Mouse (Mus musculus): ENCODE measurements at regions not wholly inside any gene's neighbourhood (a gene's known extent, or its start where the extent isn't known, plus 50 kb on each side); places are given as distances from the start of the nearest gene placed in this dataset.

GRCm38 (mm10) chr3:131921161-131921560 lies 163.9 kb upstream of the Dkk2 start:
- DNase-seq (ENCODE audit: low read depth, low spot score): no peak
- no peaks in the 10 kb centered on the region for H3K27me3 ChIP-seq (ENCODE audit: control insufficient read depth, insufficient read depth, low read length, poor library complexity, severe bottlenecking)
- no peaks in the 10 kb centered on the region for H3K36me3 ChIP-seq (ENCODE audit: control insufficient read depth, insufficient read depth, low read length, poor library complexity, severe bottlenecking)

- no peaks in the 10 kb centered on the region for H3K27me3 ChIP-seq (ENCODE audit: control insufficient read depth, insufficient read depth, low read length, poor library complexity, severe bottlenecking)
- H3K36me3 ChIP-seq (ENCODE audit: control insufficient read depth, insufficient read depth, low read length, poor library complexity, severe bottlenecking): no peaks in the 10 kb centered on the region
Measured at GRCm38 (mm10) chr3:131922733-131923132, 162.4 kb upstream of the Dkk2 start.

GRCm38 (mm10) chr3:131940896-131941295 lies 144.2 kb upstream of the Dkk2 start:
- DNase-seq (ENCODE audit: low read depth, low spot score): no peak
- H3K27me3 ChIP-seq (ENCODE audit: control insufficient read depth, insufficient read depth, low read length, poor library complexity, severe bottlenecking): no peaks in the 10 kb centered on the region
- no peaks in the 10 kb centered on the region for H3K36me3 ChIP-seq (ENCODE audit: control insufficient read depth, insufficient read depth, low read length, poor library complexity, severe bottlenecking)

More at GRCm38 (mm10) chr3:131922733-131923132, 162.4 kb upstream of the Dkk2 start:
- no peak for DNase-seq (ENCODE audit: low read depth, low spot score)

- Histone ChIP-seq H3K27me3 (ENCODE audit: control insufficient read depth, insufficient read depth, low read length, poor library complexity, severe bottlenecking) (no peaks in the 10 kb centered on the region), H3K36me3 (ENCODE audit: control insufficient read depth, insufficient read depth, low read length, poor library complexity, severe bottlenecking) (no peaks in the 10 kb centered on the region)
- DNase-seq (ENCODE audit: low read depth, low spot score): no peak
Measured at GRCm38 (mm10) chr3:131941961-131942753, 142.9 kb upstream of the Dkk2 start.

GRCm38 (mm10) chr3:131943436-131943835 lies 141.7 kb upstream of the Dkk2 start:
- Histone ChIP-seq H3K27me3 (ENCODE audit: control insufficient read depth, insufficient read depth, low read length, poor library complexity, severe bottlenecking) (no peaks in the 10 kb centered on the region), H3K36me3 (ENCODE audit: control insufficient read depth, insufficient read depth, low read length, poor library complexity, severe bottlenecking) (no peaks in the 10 kb centered on the region)
- no peak for DNase-seq (ENCODE audit: low read depth, low spot score)

- no peak for DNase-seq (ENCODE audit: low read depth, low spot score)
- no peaks in the 10 kb centered on the region for H3K27me3 ChIP-seq (ENCODE audit: control insufficient read depth, insufficient read depth, low read length, poor library complexity, severe bottlenecking)
- no peaks in the 10 kb centered on the region for H3K36me3 ChIP-seq (ENCODE audit: control insufficient read depth, insufficient read depth, low read length, poor library complexity, severe bottlenecking)
Measured at GRCm38 (mm10) chr3:131955771-131956170, 129.3 kb upstream of the Dkk2 start.

- no peaks in the 10 kb centered on the region for H3K27me3 ChIP-seq (ENCODE audit: control insufficient read depth, insufficient read depth, low read length, poor library complexity, severe bottlenecking)
- no peak for DNase-seq (ENCODE audit: low read depth, low spot score)
- H3K36me3 ChIP-seq (ENCODE audit: control insufficient read depth, insufficient read depth, low read length, poor library complexity, severe bottlenecking): no peaks in the 10 kb centered on the region
Measured at GRCm38 (mm10) chr3:131960636-131961035, 124.5 kb upstream of the Dkk2 start.

- no peak for DNase-seq (ENCODE audit: low read depth, low spot score)
- no peaks in the 10 kb centered on the region for H3K27me3 ChIP-seq (ENCODE audit: control insufficient read depth, insufficient read depth, low read length, poor library complexity, severe bottlenecking)
- no peaks in the 10 kb centered on the region for H3K36me3 ChIP-seq (ENCODE audit: control insufficient read depth, insufficient read depth, low read length, poor library complexity, severe bottlenecking)
Measured at GRCm38 (mm10) chr3:131961571-131961970, 123.5 kb upstream of the Dkk2 start.

GRCm38 (mm10) chr3:131962870-131963269 lies 122.2 kb upstream of the Dkk2 start:
- Histone ChIP-seq H3K36me3 (ENCODE audit: control insufficient read depth, insufficient read depth, low read length, poor library complexity, severe bottlenecking) (no peaks in the 10 kb centered on the region), H3K27me3 (ENCODE audit: control insufficient read depth, insufficient read depth, low read length, poor library complexity, severe bottlenecking) (no peaks in the 10 kb centered on the region)
- DNase-seq (ENCODE audit: low read depth, low spot score): no peak

- H3K27me3 ChIP-seq (ENCODE audit: control insufficient read depth, insufficient read depth, low read length, poor library complexity, severe bottlenecking): no peaks in the 10 kb centered on the region
Measured at GRCm38 (mm10) chr3:131964952-131965351, 120.1 kb upstream of the Dkk2 start.

GRCm38 (mm10) chr3:131965456-131966160 lies 119.5 kb upstream of the Dkk2 start:
- H3K27me3 ChIP-seq (ENCODE audit: control insufficient read depth, insufficient read depth, low read length, poor library complexity, severe bottlenecking): no peaks in the 10 kb centered on the region
- no peak for DNase-seq (ENCODE audit: low read depth, low spot score)
- no peaks in the 10 kb centered on the region for H3K36me3 ChIP-seq (ENCODE audit: control insufficient read depth, insufficient read depth, low read length, poor library complexity, severe bottlenecking)

More at GRCm38 (mm10) chr3:131964952-131965351, 120.1 kb upstream of the Dkk2 start:
- no peak for DNase-seq (ENCODE audit: low read depth, low spot score)
- no peaks in the 10 kb centered on the region for H3K36me3 ChIP-seq (ENCODE audit: control insufficient read depth, insufficient read depth, low read length, poor library complexity, severe bottlenecking)

- DNase-seq (ENCODE audit: low read depth, low spot score): no peak
- Histone ChIP-seq H3K27me3 (ENCODE audit: control insufficient read depth, insufficient read depth, low read length, poor library complexity, severe bottlenecking) (no peaks in the 10 kb centered on the region), H3K36me3 (ENCODE audit: control insufficient read depth, insufficient read depth, low read length, poor library complexity, severe bottlenecking) (no peaks in the 10 kb centered on the region)
Measured at GRCm38 (mm10) chr3:131967288-131967687, 117.8 kb upstream of the Dkk2 start.

GRCm38 (mm10) chr3:131970827-131971226 lies 114.3 kb upstream of the Dkk2 start:
- H3K36me3 ChIP-seq (ENCODE audit: control insufficient read depth, insufficient read depth, low read length, poor library complexity, severe bottlenecking): no peaks in the 10 kb centered on the region
- no peak for DNase-seq (ENCODE audit: low read depth, low spot score)

GRCm38 (mm10) chr3:131975940-131976628 lies 109.0 kb upstream of the Dkk2 start:
- DNase-seq (ENCODE audit: low read depth, low spot score): no peak

More at GRCm38 (mm10) chr3:131970827-131971226, 114.3 kb upstream of the Dkk2 start:
- no peaks in the 10 kb centered on the region for H3K27me3 ChIP-seq (ENCODE audit: control insufficient read depth, insufficient read depth, low read length, poor library complexity, severe bottlenecking)

GRCm38 (mm10) chr3:131983292-131983691 lies 101.8 kb upstream of the Dkk2 start:
- DNase-seq (ENCODE audit: low read depth, low spot score): no peak
- H3K27me3 ChIP-seq (ENCODE audit: control insufficient read depth, insufficient read depth, low read length, poor library complexity, severe bottlenecking): no peaks in the 10 kb centered on the region
- H3K36me3 ChIP-seq (ENCODE audit: control insufficient read depth, insufficient read depth, low read length, poor library complexity, severe bottlenecking): no peaks in the 10 kb centered on the region

More at GRCm38 (mm10) chr3:131975940-131976628, 109.0 kb upstream of the Dkk2 start:
- Histone ChIP-seq H3K36me3 (ENCODE audit: control insufficient read depth, insufficient read depth, low read length, poor library complexity, severe bottlenecking) (no peaks in the 10 kb centered on the region), H3K27me3 (ENCODE audit: control insufficient read depth, insufficient read depth, low read length, poor library complexity, severe bottlenecking) (no peaks in the 10 kb centered on the region)
